Mouse (Mus musculus) hindbrain, embryonic 12.5 days (tissue): ENCODE results near the gene Cdc42bpg. TPM values are rescaled to one million over a fixed set of nuclear protein-coding genes. Genes with fewer than 3 reads are reported as not detected.

Source experiments
- ATAC-seq: fragments of 200-750 bp; cut with Nextera tagmentation; 2 replicates; pipeline ENCODE4 v1.8.0; 2017; ENCODE audit warnings: moderate TSS enrichment; ENCODE audit not compliant: low FRiP score
- H3K27ac ChIP-seq: fragments of 300-500 bp; sonication (generic); 2 replicates; pipeline ENCODE4 v1.5.1; 2016; ENCODE audit warnings: mild to moderate bottlenecking
- H3K27me3 ChIP-seq: fragments of 300-500 bp; sonication (generic); 2 replicates; pipeline ENCODE4 v1.6.1; 2016; ENCODE audit warnings: mild to moderate bottlenecking
- H3K36me3 ChIP-seq: fragments of 300-500 bp; sonication (generic); 2 replicates; pipeline ENCODE4 v1.6.1; 2016; ENCODE audit warnings: mild to moderate bottlenecking
- H3K4me1 ChIP-seq: fragments of 300-500 bp; sonication (generic); 2 replicates; pipeline ENCODE4 v1.6.1; 2016
- H3K4me2 ChIP-seq: fragments of 300-500 bp; sonication (generic); replicated peaks from 2 replicates; pipeline ENCODE4 v1.6.1; 2016; ENCODE audit warnings: mild to moderate bottlenecking
- H3K4me3 ChIP-seq: fragments of 300-500 bp; sonication (generic); 2 replicates; pipeline ENCODE4 v1.5.1; 2016; ENCODE audit warnings: mild to moderate bottlenecking
- H3K9ac ChIP-seq: fragments of 300-500 bp; sonication (generic); 2 replicates; pipeline ENCODE4 v1.6.1; 2016; ENCODE audit warnings: mild to moderate bottlenecking, moderate library complexity
- H3K9me3 ChIP-seq: fragments of 300-500 bp; sonication (generic); replicated peaks from 2 replicates; pipeline ENCODE4 v1.6.1; 2016; ENCODE audit warnings: mild to moderate bottlenecking
- WGBS: fragments of 180-500 bp; shearing (Covaris S2); methylation state at CpG from one replicate; pipeline ENCODE4 v1.1.7; 2016; 5-methylcytosine and 5-hydroxymethylcytosine counted together
- polyA plus RNA-seq: library from polyadenylated mRNA; unstranded; fragments of >200 nt; fragmentation: Nextera tagmentation; extraction: Ambion mirVana; gene quantifications from 2 replicates; pipeline ENCODE4 v1.2.1, GENCODE M21; 2016

The Cdc42bpg gene
- polyA plus RNA-seq, 1 experiment from 2014 or later = 0.61 TPM

DNA sequence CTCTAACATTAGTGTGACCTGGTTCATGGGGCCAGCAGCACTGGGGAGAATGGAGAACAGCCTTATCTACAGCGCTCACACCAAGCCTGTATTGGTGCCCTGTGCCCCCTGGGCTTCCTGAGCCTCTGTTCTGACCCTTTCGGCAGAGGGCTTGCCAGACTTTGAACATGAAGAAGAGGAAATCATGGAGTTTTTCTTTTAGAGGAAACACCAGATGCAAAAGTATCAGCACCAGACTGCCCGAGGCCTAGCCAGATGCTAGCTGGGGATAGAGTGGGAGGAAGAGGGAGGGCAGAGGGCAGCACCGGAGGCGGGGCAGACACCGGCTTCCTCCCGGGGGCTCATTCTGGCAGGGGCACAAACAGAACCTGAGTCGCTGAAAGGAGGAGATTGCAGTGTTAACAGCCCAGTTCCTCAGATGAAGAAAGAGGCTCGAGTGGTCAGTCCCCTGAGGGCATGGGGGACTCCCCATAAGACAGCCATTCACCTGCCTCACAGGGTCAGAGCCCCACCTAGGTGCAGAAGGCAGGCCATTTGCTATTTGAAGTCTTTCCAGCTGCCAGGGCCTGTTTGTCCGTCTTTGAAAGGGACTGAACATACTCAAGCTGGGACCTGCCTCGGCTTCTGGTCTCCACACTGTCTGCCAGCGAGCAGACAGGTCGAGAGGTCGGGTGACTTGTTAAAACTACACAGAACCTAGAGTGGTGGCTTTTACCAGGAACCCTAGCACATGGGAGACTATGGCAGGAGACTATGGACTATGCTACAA lies 43.1 kb downstream of the Cdc42bpg start:
- no peak for ATAC-seq
- H3K36me3 ChIP-seq = peaks cover 64% of the 10 kb centered on the region
- H3K27ac ChIP-seq = 0 out of 2 replicates have a peak overlapping the region, but pooled peaks have one; percentile 30
- no peak overlapping the region for H3K4me3 ChIP-seq
- H3K4me1 ChIP-seq = peaks cover 15% of the 10 kb centered on the region
- no peak overlapping the region for H3K4me2 ChIP-seq
- no peak overlapping the region for H3K9ac ChIP-seq
- no peaks in the 10 kb centered on the region for H3K9me3 ChIP-seq
- 41% methylated on average over 14 of the region's 14 CpGs for WGBS
- no peaks in the 10 kb centered on the region for H3K27me3 ChIP-seq

DNA sequence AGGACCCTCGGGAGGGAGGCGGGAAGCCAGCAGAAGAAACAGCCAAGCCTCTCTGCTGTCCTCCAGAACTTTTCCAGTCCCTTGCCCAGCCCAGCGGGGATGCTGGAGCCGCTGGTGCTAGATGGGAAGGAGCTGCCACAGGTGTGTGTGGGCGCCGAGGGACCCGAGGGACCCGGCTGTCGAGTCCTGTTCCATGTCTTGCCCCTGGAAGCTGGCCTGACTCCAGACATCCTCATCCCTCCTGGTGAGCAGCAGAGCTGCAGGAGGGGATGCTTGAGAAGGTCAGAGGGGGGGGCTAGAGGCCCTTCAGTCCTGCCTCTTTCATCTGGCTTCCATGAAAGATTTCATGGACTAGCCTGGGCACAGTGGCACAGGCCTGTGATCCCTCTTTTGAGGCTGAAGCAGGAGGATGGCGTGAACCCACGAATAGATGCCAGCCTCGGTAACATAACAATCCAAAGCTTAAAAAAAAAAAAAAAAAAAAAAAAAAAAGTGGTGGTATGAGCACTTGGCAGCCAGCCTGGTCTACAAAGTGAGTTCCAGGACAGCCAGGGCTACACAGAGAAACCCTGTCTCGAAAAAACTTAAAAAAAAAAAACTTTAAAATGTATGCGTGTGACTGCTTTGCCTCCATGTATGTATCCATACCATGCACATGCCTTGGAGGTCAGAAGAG lies 45.3 kb downstream of the Cdc42bpg start:
- H3K9me3 ChIP-seq = no peaks in the 10 kb centered on the region
- H3K4me1 ChIP-seq = peaks cover 15% of the 10 kb centered on the region
- H3K4me2 ChIP-seq = no peak overlapping the region
- no peak overlapping the region; the same call in 1 of the 2 replicates for H3K27ac ChIP-seq
- 67% methylated on average over 14 of the region's 14 CpGs for WGBS
- no peak overlapping the region for H3K9ac ChIP-seq
- H3K27me3 ChIP-seq = no peaks in the 10 kb centered on the region
- H3K4me3 ChIP-seq = no peak overlapping the region
- ATAC-seq = no peak
- peaks cover 46% of the 10 kb centered on the region for H3K36me3 ChIP-seq

DNA sequence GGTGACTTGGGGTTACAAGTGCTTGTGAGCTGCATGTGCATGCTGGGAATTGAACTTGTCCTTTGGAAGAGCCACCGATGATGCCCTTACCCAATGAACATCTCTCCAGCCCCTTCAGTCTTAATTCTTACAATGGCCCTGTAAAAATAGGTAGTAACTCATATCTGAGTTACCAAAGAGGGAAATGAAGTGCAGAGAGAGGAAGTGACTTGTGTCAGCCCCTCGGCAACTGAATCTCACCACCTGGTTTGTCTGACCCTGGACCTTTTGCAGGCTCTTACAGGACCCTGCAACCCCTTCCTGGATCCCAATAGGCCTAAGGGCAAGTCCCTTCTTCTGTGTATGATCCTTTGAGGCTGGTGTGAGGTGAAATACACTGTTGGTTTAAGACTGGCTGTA lies 45.9 kb downstream of the Cdc42bpg start:
- no peak for ATAC-seq
- Histone ChIP-seq H3K27me3 (no peaks in the 10 kb centered on the region), H3K27ac (no peak overlapping the region), H3K9me3 (no peaks in the 10 kb centered on the region), H3K9ac (no peak overlapping the region), H3K36me3 (peaks cover 41% of the 10 kb centered on the region), H3K4me1 (peaks cover 15% of the 10 kb centered on the region), H3K4me3 (no peak overlapping the region), H3K4me2 (no peak overlapping the region)
- WGBS = 91% methylated on average over 2 of the region's 2 CpGs

DNA sequence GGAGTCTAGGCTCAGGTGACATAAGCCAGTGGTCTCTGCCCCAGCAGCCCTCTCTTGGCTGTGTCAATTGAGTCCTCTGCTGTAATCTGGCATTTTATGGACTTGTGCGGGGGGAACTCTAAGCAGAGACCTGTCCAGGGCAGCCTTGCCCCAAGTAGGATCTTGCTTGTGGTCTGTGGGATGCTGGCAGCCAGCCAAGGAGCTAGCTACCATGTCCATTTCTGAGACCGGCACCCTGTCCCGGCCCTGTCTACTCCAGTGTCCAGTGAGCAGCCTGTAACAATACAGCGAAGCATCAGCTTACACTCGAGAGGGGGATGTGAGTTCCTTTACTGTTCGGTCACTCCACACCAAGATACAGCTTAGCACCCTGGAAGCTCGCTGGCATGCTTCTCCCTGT lies 47.8 kb downstream of the Cdc42bpg start:
- H3K4me3 ChIP-seq = no peak overlapping the region
- WGBS = 90% methylated on average over 7 of the region's 7 CpGs
- peaks cover 29% of the 10 kb centered on the region for H3K36me3 ChIP-seq
- H3K9ac ChIP-seq = no peak overlapping the region
- no peak for ATAC-seq
- H3K4me1 ChIP-seq = peaks cover 9% of the 10 kb centered on the region
- H3K27ac ChIP-seq = no peak overlapping the region
- H3K4me2 ChIP-seq = no peak overlapping the region
- H3K9me3 ChIP-seq = no peaks in the 10 kb centered on the region
- H3K27me3 ChIP-seq = no peaks in the 10 kb centered on the region

DNA sequence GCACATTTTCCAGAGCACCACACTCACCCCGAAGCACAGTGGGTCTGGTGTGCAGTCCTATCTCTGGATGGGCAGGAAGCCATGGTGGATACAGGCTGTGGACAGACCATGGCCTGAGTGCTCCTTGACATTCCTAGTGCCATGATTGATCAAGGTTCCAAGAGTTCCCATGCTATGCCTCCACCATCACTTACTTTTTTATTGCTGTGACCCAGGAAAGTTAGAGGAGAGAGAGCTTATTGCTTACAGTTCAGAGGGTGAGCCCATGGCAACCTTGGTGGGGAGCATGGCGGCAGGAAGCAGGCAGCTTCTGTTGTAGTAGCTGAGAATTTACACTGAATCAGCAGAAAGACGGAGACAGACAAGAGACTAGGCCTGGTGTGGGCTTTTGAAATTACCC lies 55.0 kb downstream of the Cdc42bpg start:
- WGBS = 83% methylated on average over 3 of the region's 3 CpGs
- no peak overlapping the region for H3K4me2 ChIP-seq
- H3K4me3 ChIP-seq = no peak overlapping the region
- H3K27ac ChIP-seq = no peak overlapping the region
- no peak overlapping the region for H3K9ac ChIP-seq
- H3K27me3 ChIP-seq = no peaks in the 10 kb centered on the region
- H3K4me1 ChIP-seq = peaks cover 18% of the 10 kb centered on the region
- H3K36me3 ChIP-seq = peaks cover 15% of the 10 kb centered on the region
- ATAC-seq = no peak
- H3K9me3 ChIP-seq = no peaks in the 10 kb centered on the region

DNA sequence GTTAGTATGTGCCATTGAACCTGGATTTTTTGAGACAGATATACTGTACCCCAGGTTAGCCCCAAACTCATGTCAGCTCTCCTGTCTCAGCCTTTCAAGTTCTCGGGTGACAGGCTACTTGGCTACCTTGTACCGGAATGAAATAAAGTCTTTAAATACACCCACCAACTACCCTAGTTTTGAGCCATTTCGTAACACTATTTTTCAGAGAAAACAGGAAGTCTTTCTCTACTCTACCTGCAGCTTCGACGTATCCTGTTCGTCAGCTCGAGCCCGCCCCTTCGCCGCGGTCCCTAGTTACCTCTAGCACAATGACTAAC lies 56.8 kb downstream of the Cdc42bpg start:
- no peak for ATAC-seq
- Histone ChIP-seq H3K4me3 (peak overlapping the region; percentile 98), H3K4me1 (peaks cover 22% of the 10 kb centered on the region), H3K9me3 (no peaks in the 10 kb centered on the region), H3K27ac (peak overlapping the region; percentile 99), H3K4me2 (peak overlapping the region; percentile 56), H3K9ac (peak overlapping the region; percentile 54), H3K36me3 (peaks cover 32% of the 10 kb centered on the region), H3K27me3 (no peaks in the 10 kb centered on the region)
- 2% methylated on average over 11 of the region's 11 CpGs for WGBS

DNA sequence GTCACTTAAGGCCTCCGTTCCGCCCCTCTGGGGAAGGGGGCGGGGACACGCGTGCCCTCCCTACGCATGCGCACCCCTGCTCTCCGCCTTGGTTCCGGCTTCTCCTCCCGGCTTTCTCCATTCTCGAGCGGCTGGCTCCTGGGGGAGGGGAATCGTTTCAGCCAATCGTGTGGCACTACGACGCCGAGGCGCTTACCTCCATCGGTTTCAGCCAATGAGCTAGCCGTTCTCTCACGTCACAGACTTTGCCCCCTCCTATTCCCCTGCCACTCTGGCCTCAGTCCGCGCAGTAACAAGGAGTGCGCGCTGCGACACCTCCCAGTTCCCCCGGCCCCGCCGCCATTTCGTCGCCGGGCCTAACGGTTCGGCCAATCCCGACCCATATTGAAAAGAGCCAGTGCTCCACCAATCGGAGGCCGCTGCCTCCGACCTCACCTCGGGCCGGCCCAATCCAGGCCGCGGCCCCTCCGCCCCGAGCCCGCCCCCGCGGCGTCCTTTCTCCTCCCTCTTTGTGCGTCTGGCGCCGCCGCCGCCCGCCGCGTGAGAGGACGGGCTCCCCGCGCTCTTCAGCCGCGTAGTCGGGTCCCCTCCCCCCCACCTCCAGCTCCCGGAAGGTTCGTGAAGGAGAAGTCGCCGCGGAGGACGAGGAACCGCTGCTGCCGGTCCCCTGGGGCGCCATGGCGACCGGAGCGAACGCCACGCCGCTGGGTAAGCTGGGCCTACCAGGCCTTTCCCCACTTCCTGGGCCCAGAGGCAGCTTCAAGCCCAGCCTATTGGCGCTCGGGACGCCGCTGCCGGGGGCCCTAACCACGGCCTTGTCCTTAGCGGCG lies 57.4 kb downstream of the Cdc42bpg start, which contains the start of gene Sf1:
Gene Sf1 (plus strand): TSS at position 280 of the 830 bp plus-strand sequence.
- peaks cover 37% of the 10 kb centered on the region for H3K36me3 ChIP-seq
- peak within 1 kb of the TSS; percentile 99 for H3K9ac ChIP-seq
- no peaks in the 10 kb centered on the region for H3K27me3 ChIP-seq
- ATAC-seq = peak; percentile 99
- peak within 1 kb of the TSS; percentile 98 for H3K4me3 ChIP-seq
- H3K4me2 ChIP-seq = peak within 1 kb of the TSS; percentile 90
- peaks cover 22% of the 10 kb centered on the region for H3K4me1 ChIP-seq
- peak within 1 kb of the TSS; percentile 99 for H3K27ac ChIP-seq
- 1% methylated on average over 64 of the region's 85 CpGs for WGBS
- H3K9me3 ChIP-seq = no peaks in the 10 kb centered on the region

DNA sequence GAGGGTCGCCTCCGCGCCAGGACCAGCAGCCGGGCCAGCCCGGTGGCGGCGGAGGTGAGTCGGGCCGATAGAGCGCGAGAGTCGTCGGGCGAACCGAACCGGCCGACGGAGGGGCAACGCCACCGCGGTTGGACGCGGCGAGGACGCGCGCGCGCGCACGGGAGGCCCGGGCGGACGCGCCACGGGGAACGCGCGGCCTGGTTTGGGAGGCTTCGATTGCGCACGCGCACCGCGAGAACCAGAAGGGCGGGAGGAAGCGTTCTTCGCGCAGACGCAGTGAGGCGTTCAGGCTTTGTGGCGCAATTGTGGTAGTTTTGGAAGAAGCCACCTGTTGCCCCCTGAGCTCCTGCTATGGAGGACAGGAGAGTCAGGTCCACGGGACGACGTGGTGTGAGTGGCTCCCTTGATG lies 58.1 kb downstream of the Cdc42bpg start:
- H3K4me1 ChIP-seq = peaks cover 22% of the 10 kb centered on the region
- peak overlapping the region; percentile 98 for H3K4me3 ChIP-seq
- no peak for ATAC-seq
- H3K9ac ChIP-seq = peak overlapping the region; percentile 99
- H3K27ac ChIP-seq = peak overlapping the region; percentile 99
- 0% methylated on average over 54 of the region's 55 CpGs for WGBS
- H3K36me3 ChIP-seq = peaks cover 43% of the 10 kb centered on the region
- H3K27me3 ChIP-seq = no peaks in the 10 kb centered on the region
- no peaks in the 10 kb centered on the region for H3K9me3 ChIP-seq
- H3K4me2 ChIP-seq = peak overlapping the region; percentile 90

DNA sequence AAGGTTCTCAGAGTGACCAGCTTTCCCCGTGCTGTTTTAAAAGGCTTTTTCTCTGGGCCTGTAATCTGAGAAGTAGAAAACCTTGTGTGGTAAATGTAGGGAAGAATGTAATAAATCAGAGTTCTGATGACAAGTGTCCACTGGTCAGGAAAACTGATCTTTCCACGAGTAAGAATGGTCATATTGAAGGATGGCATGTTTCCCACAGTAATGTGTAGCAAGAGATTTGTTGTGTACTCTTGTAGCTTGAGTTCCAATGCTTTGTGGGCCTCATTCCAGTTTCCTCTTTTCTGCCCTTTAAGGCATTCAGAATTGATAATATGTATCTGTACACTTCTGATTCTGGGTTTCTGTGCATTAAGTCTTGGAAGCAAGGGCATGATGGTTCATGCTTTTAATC lies 58.6 kb downstream of the Cdc42bpg start:
- H3K27me3 ChIP-seq = no peaks in the 10 kb centered on the region
- peaks cover 22% of the 10 kb centered on the region for H3K4me1 ChIP-seq
- H3K9ac ChIP-seq = peak overlapping the region; percentile 99
- peak overlapping the region; percentile 90 for H3K4me2 ChIP-seq
- WGBS = 6% methylated on average over 2 of the region's 2 CpGs
- peak overlapping the region; percentile 98 for H3K4me3 ChIP-seq
- ATAC-seq = no peak
- H3K36me3 ChIP-seq = peaks cover 47% of the 10 kb centered on the region
- H3K27ac ChIP-seq = no peak overlapping the region
- no peaks in the 10 kb centered on the region for H3K9me3 ChIP-seq

DNA sequence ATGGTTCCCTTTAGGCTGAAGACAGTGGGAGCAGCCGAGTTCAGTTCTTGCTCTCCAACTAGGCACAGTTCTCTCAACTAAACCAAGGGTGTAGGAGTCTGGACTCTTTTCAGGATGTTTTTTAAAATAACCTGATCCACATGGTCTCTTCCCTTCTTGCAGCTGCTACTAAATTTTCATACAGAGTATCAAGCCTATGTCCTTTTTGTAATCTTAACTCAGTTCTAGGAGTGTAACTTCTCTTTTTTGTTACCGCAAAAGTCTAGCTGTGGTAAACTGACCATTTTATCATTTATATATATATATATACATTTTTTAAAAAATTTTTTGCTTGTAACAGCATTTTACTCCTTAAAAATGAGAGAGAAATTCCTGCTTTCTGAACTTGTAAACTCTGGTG lies 63.9 kb downstream of the Cdc42bpg start:
- Histone ChIP-seq H3K36me3 (peaks cover 93% of the 10 kb centered on the region), H3K9ac (no peak overlapping the region), H3K9me3 (no peaks in the 10 kb centered on the region), H3K27ac (no peak overlapping the region), H3K4me3 (no peak overlapping the region), H3K4me1 (peaks cover 11% of the 10 kb centered on the region), H3K4me2 (no peak overlapping the region), H3K27me3 (no peaks in the 10 kb centered on the region)
- no peak for ATAC-seq
- WGBS = 92% methylated on average over 2 of the region's 2 CpGs

DNA sequence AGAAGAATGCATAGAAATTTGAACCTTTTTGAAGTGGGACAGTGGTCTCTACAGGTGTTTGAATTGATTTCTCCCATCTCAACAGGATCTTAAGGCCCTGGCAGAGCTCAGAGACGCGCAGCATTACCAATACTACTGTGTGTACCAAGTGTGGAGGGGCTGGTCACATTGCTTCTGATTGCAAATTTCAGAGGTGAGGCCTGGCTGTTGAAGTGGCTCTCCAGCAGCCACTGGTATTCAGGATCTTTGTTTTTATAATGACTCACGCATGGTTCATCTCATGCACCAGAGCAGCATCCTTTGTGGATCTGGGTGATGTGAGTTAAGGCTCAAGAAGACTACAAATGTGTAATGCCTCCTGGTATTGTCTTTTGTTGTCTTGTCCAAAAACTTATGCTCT lies 66.2 kb downstream of the Cdc42bpg start:
- H3K4me1 ChIP-seq = peaks cover 2% of the 10 kb centered on the region; the same call in 1 of the 2 replicates
- H3K4me3 ChIP-seq = no peak overlapping the region
- no peaks in the 10 kb centered on the region for H3K9me3 ChIP-seq
- no peak overlapping the region for H3K4me2 ChIP-seq
- peaks cover 95% of the 10 kb centered on the region for H3K36me3 ChIP-seq
- no peak overlapping the region for H3K9ac ChIP-seq
- WGBS = 94% methylated on average over 3 of the region's 3 CpGs
- no peak for ATAC-seq
- H3K27me3 ChIP-seq = no peaks in the 10 kb centered on the region
- H3K27ac ChIP-seq = no peak overlapping the region
